Mouse (Mus musculus) c-Kit-positive CD71-positive TER-119-positive erythroid progenitor cells, embryonic 14.5 days (primary cell): Measurements from ENCODE around the gene Cecr2.
A peak's percentile ranks its signal among the peaks of the same experiment; 100 is the strongest.
"Not testable (repeated sequence)": the region's sequence is repeated elsewhere in the genome, so short reads cannot be mapped to it uniquely, and the experiment has no call there.

Source experiments
- DNase-seq: peaks from one replicate; pipeline ENCODE4 v3.0.0-alpha.2; 2013; ENCODE audit warnings: low spot score

Cecr2 gene

GRCm38 (mm10) chr6:120665816-120666760 is at the start of gene Cecr2:
TSS of gene Cecr2 (plus strand) at chr6:120666369.
- peak; percentile 73 for DNase-seq

GRCm38 (mm10) chr6:120617586-120617985 is 48.6 kb upstream of the Cecr2 start:
- no peak for DNase-seq

GRCm38 (mm10) chr6:120618518-120619402 is 47.4 kb upstream of the Cecr2 start:
- DNase-seq: peak; percentile 75

- no peak for DNase-seq
These were observed 46.0 kb upstream of the Cecr2 start for GRCm38 (mm10) chr6:120620193-120620592.

- DNase-seq: no peak
These were observed 41.1 kb upstream of the Cecr2 start for GRCm38 (mm10) chr6:120625081-120625480.

GRCm38 (mm10) chr6:120627096-120627495 is 39.1 kb upstream of the Cecr2 start:
- DNase-seq: no peak

- DNase-seq: no peak
These were observed 37.2 kb upstream of the Cecr2 start for GRCm38 (mm10) chr6:120628963-120629362.

GRCm38 (mm10) chr6:120635391-120636028 is 30.7 kb upstream of the Cecr2 start:
- DNase-seq: no peak

- no peak for DNase-seq
These were observed 26.6 kb upstream of the Cecr2 start for GRCm38 (mm10) chr6:120639547-120639946.

GRCm38 (mm10) chr6:120641866-120642378 is 24.2 kb upstream of the Cecr2 start:
- DNase-seq: no peak

GRCm38 (mm10) chr6:120643776-120644175 is 22.4 kb upstream of the Cecr2 start:
- DNase-seq: no peak

- no peak for DNase-seq
These were observed 21.5 kb upstream of the Cecr2 start for GRCm38 (mm10) chr6:120644346-120645299.

GRCm38 (mm10) chr6:120647246-120648028 is 18.7 kb upstream of the Cecr2 start:
- not testable (repeated sequence) for DNase-seq

GRCm38 (mm10) chr6:120648205-120648604 is 18.0 kb upstream of the Cecr2 start:
- DNase-seq: no peak

GRCm38 (mm10) chr6:120652666-120653065 is 13.5 kb upstream of the Cecr2 start:
- no peak for DNase-seq

GRCm38 (mm10) chr6:120655702-120656101 is 10.5 kb upstream of the Cecr2 start:
- no peak for DNase-seq

- DNase-seq: no peak
These were observed 7.3 kb upstream of the Cecr2 start for GRCm38 (mm10) chr6:120658848-120659247.

GRCm38 (mm10) chr6:120665415-120665815 is 754 bp upstream of the Cecr2 start:
- DNase-seq: peak; percentile 63

GRCm38 (mm10) chr6:120666761-120667421 is 722 bp downstream of the Cecr2 start:
- peak; percentile 50 for DNase-seq
